Mouse (Mus musculus): ENCODE results near the gene Ppp4c. TPM values are rescaled to one million over a fixed set of nuclear protein-coding genes. Genes with fewer than 3 reads are reported as not detected.

The Ppp4c gene
- polyA plus RNA-seq, 1 experiment, result 199 TPM

DNA sequence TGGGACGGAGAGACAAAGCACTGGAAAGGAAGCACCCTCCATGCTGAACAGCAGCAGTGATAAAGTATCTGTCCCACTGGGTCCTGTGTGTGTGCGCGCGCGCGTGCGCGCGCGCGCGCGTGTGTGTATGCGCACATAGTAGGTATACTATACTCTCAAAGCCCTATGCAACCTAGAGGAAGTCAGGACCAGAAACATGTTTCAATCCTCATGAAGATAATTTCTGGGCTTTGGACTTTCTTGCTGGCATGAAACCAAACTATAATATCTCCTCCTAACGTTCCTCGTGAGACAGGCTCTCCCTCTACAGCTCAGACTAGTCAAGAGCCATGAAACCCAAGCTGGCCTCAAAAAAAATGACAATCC is 8.7 kb upstream of the Ppp4c start:
- no peak overlapping the region for H3K27ac ChIP-seq (ENCODE audit: insufficient read depth, low read depth, low read length)

DNA sequence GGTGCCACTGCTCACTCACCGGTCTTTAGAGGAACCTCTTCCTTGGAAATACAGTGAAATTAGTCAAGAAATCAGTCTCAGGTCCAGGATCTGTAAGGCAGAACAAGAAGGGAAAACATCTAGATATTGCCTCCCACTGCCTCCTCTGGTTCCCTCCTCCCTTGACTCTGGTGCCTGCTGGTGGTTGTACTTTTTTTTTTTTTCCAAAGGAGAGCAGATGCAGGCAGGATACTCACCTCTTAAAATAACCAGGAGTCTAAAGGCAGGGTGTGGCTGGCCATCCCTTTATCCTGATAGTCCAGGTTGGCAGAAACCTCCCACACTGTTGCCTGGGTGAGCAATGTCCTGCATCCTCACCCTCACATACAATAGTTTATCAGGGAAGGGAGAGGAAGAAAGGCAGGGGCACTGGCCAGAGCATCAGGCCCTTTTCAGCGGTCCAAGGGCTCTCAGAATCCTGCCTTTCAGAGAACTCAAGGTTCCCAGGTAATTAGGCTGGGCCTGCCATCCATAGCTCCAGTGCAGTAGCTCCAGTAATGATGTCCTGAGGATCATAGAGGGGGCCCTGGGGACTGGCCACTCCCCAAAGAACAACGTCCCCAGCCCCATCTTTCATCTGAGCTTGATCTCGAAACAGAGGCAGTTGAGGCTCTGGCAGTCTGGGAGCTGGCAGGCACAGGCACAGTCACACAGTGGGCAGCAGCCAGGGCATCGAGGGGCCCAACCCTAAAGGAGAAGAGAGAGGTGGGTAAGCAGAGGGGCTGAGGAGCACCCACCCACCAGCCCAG is 8.2 kb upstream of the Ppp4c start:
- H3K36me3 ChIP-seq (ENCODE audit: control insufficient read depth, insufficient read depth, low read length), result peaks cover 18% of the 10 kb centered on the region
- H3K27me3 ChIP-seq (ENCODE audit: control insufficient read depth, insufficient read depth, low read length), result no peaks in the 10 kb centered on the region
- H3K27ac ChIP-seq (ENCODE audit: insufficient read depth, low read depth, low read length), result peak overlapping the region; percentile 98
- peak overlapping the region; percentile 75 for H3K4me3 ChIP-seq (ENCODE audit: low read depth, low read length)
- peaks cover 14% of the 10 kb centered on the region for H3K4me1 ChIP-seq (ENCODE audit: control insufficient read depth, insufficient read depth, insufficient read length, low read length)
- WGBS, result 81% methylated on average over 5 of the region's 5 CpGs
- TF ChIP-seq CTCF (IDR thresholded peaks at IDR 0.05; ENCODE audit: extremely low read depth, insufficient read length, insufficient replicate concordance, low read depth, low read length) (no peak), POLR2A (IDR thresholded peaks at IDR 0.05; ENCODE audit: low read depth, low read length) (no peak)

More for the DNA sequence above, 8.7 kb upstream of the Ppp4c start:
- no peak overlapping the region for H3K4me3 ChIP-seq (ENCODE audit: low read depth, low read length)
- peaks cover 14% of the 10 kb centered on the region for H3K4me1 ChIP-seq (ENCODE audit: control insufficient read depth, insufficient read depth, insufficient read length, low read length)
- 86% methylated on average over 16 of the region's 16 CpGs for WGBS
- H3K36me3 ChIP-seq (ENCODE audit: control insufficient read depth, insufficient read depth, low read length), result peaks cover 13% of the 10 kb centered on the region
- TF ChIP-seq POLR2A (IDR thresholded peaks at IDR 0.05; ENCODE audit: low read depth, low read length) (no peak), CTCF (IDR thresholded peaks at IDR 0.05; ENCODE audit: extremely low read depth, insufficient read length, insufficient replicate concordance, low read depth, low read length) (no peak)
- H3K27me3 ChIP-seq (ENCODE audit: control insufficient read depth, insufficient read depth, low read length), result no peaks in the 10 kb centered on the region

DNA sequence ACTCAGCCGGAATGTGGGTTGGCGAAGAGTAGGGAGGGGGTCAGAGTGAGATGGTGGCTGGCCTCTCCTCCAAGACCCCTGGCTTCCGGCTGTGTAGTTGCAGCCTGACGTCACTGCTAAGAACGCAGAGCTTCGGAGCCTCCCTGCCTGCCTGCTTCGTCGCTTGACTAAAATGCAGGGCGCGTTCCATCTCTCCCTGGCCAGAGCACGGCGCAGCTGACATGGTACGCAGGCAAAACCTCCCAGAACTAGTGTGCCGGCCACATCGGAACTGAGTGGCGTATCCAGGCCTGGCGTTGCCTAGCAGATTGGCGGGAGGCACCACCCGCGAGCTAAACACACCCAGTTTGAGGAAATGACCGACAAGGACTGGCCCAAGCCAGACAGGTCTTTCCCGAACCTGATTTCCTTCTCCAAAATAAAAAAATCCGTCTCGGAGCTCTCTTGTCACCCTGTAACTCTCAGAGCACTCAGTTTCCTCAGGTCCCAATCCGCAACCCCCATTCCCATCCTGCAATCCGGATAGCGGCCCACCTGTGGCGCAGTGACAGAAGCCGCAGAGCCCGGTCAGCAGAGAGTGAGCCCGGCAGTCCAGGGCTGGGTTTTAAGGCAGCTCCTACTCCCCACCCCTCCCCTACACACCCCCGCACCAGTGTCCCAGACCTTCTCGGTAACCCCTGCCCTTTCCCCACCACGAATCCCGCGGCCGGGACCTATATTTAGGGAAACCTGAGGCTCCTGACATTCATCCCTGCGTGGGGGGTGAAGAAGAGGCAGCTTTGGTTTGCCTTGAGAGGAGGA is 7.4 kb upstream of the Ppp4c start:
- WGBS, result 13% methylated on average over 38 of the region's 38 CpGs
- H3K4me1 ChIP-seq (ENCODE audit: control insufficient read depth, insufficient read depth, insufficient read length, low read length), result peaks cover 14% of the 10 kb centered on the region
- peak overlapping the region; percentile 75 for H3K4me3 ChIP-seq (ENCODE audit: low read depth, low read length)
- H3K27ac ChIP-seq (ENCODE audit: insufficient read depth, low read depth, low read length), result peak overlapping the region; percentile 98
- H3K27me3 ChIP-seq (ENCODE audit: control insufficient read depth, insufficient read depth, low read length), result no peaks in the 10 kb centered on the region
- TF ChIP-seq POLR2A (IDR thresholded peaks at IDR 0.05; ENCODE audit: low read depth, low read length) (peak; percentile 41), CTCF (IDR thresholded peaks at IDR 0.05; ENCODE audit: extremely low read depth, insufficient read length, insufficient replicate concordance, low read depth, low read length) (no peak)
- peaks cover 24% of the 10 kb centered on the region for H3K36me3 ChIP-seq (ENCODE audit: control insufficient read depth, insufficient read depth, low read length)

DNA sequence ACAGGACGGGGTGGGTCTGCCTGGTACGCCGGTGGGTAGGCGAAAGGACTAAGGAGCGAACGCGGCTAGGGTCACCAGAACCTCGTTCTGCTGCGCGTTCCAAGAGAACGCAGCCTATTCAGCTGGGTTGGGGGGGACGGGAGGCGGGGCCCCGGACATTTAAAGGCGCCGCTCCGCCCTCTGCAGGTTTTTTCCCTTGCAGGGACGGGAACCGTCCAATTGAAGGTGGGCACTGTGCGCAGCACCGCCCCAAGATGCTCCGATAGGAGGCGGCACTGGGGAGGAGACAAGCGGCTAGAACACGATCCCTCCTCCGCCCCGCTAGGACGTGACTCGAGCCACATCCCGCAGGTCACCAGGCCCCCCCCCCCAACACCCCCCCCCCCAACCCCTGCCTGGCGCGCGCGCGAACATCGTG is 6.8 kb upstream of the Ppp4c start:
- H3K27me3 ChIP-seq (ENCODE audit: control insufficient read depth, insufficient read depth, low read length), result no peaks in the 10 kb centered on the region
- under 1% methylated on average over 36 of the region's 36 CpGs for WGBS
- TF ChIP-seq CTCF (IDR thresholded peaks at IDR 0.05; ENCODE audit: extremely low read depth, insufficient read length, insufficient replicate concordance, low read depth, low read length), result no peak
- TF ChIP-seq POLR2A (IDR thresholded peaks at IDR 0.05; ENCODE audit: low read depth, low read length), result peak; percentile 88
- peaks cover 26% of the 10 kb centered on the region for H3K36me3 ChIP-seq (ENCODE audit: control insufficient read depth, insufficient read depth, low read length)
- peak overlapping the region; percentile 75 for H3K4me3 ChIP-seq (ENCODE audit: low read depth, low read length)
- peak overlapping the region; percentile 98 for H3K27ac ChIP-seq (ENCODE audit: insufficient read depth, low read depth, low read length)
- peaks cover 14% of the 10 kb centered on the region for H3K4me1 ChIP-seq (ENCODE audit: control insufficient read depth, insufficient read depth, insufficient read length, low read length)

DNA sequence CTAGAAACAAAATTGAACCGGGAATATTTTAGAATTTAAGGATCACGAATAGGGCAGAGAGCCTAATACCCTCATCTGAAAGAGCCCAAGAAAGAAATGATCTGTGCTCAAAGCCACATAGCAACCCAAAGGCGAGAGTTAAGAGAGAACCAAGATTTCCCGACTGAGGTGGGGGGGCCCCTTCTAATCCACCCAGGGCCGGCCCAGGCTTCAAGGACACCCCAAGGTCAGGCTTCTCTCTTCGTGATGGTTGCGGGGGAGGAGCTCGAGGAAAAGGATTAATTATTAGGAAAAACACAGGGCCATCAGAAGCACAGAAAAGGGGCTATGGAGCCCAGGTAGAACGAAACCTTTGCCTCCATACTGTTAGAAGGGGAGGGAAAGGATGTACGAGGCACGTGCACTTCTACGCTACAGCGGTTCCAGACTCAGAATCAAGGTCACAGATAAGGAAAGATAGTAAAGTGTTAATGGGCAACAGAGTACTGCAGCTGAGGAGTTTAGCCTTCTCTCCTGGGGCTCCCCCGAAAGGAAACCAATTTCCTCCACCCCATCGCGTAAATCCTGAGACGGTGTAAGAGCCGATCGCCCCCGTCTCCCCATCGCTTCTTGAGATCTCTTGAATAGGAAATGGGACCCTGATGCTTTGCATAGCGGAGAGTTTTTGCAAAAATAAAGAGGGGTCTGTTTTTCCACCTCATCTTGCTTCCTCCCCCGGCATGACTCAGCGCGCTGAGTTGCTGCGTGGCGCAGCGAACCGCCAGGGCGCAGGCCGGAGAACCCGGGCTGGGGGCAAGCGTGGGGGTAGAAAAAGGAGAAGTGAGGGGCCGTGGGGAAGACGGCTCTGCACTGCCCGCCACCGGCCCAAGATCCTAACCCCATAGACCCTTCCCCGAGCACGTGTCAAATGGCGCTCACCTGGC is 6.1 kb upstream of the Ppp4c start:
- under 1% methylated on average over 40 of the region's 40 CpGs for WGBS
- Histone ChIP-seq H3K36me3 (ENCODE audit: control insufficient read depth, insufficient read depth, low read length) (peaks cover 26% of the 10 kb centered on the region), H3K4me1 (ENCODE audit: control insufficient read depth, insufficient read depth, insufficient read length, low read length) (peaks cover 14% of the 10 kb centered on the region), H3K27me3 (ENCODE audit: control insufficient read depth, insufficient read depth, low read length) (no peaks in the 10 kb centered on the region), H3K4me3 (ENCODE audit: low read depth, low read length) (peak overlapping the region; percentile 75), H3K27ac (ENCODE audit: insufficient read depth, low read depth, low read length) (peak overlapping the region; percentile 89)
- TF ChIP-seq CTCF (IDR thresholded peaks at IDR 0.05; ENCODE audit: extremely low read depth, insufficient read length, insufficient replicate concordance, low read depth, low read length), result no peak

DNA sequence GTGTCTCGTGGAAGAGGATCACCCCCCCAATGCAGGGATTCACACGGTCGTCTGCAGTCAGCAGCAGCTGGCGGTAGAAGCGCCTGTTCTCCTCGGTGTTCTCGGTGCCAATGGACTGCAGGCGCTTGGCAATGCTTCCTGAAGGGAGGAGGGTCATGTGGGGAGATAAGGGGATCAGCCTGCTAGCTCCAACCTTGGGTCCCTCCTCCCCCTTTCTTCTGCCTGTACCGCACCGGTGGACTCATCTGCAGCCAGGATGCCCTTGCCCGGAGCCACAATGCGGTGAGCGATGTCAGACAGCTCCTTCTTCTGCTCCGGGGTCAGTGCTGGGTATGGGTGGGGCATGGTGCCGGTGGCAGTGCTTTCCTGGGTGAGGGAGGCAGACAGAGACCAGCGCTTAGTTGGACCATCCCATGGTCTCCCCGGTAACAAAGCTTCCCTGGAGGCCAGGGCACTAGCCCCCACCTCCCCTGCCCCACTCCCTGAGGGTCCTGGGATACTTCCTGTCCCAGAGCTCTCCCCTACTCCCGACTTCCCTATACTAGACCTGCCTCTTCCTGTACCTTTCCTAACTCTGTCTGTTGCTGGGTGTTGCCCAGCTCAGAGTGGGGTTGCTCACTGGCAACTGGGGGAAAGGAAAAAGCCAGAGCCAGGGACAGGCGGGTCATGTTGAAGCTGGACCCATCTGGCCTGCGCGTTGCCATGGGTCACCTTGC is 5.3 kb upstream of the Ppp4c start, which contains the start of gene Fam57b:
Gene Fam57b, plus strand, starts transcription at position 258 of the 716 bp plus-strand sequence.
- TF ChIP-seq POLR2A (IDR thresholded peaks at IDR 0.05; ENCODE audit: low read depth, low read length) (no peak; the same call in 1 of the 2 replicates), CTCF (IDR thresholded peaks at IDR 0.05; ENCODE audit: extremely low read depth, insufficient read length, insufficient replicate concordance, low read depth, low read length) (no peak)
- Histone ChIP-seq H3K27me3 (ENCODE audit: control insufficient read depth, insufficient read depth, low read length) (no peaks in the 10 kb centered on the region), H3K4me3 (ENCODE audit: low read depth, low read length) (peak within 1 kb of the TSS; percentile 75), H3K36me3 (ENCODE audit: control insufficient read depth, insufficient read depth, low read length) (peaks cover 26% of the 10 kb centered on the region), H3K4me1 (ENCODE audit: control insufficient read depth, insufficient read depth, insufficient read length, low read length) (peaks cover 14% of the 10 kb centered on the region), H3K27ac (ENCODE audit: insufficient read depth, low read depth, low read length) (peak within 1 kb of the TSS; percentile 89)
- WGBS, result 12% methylated on average over 21 of the region's 21 CpGs

Data from small intestine, adult 2 months (tissue).